Mouse (Mus musculus) embryonic facial prominence, embryonic 11.5 days (tissue): ENCODE data around the gene Ppa2. TPM values are rescaled to one million over a fixed set of nuclear protein-coding genes. Genes with fewer than 3 reads are reported as not detected.

Experiments
- ATAC-seq: fragments of 200-750 bp; cut with Nextera tagmentation; replicated peaks from 2 replicates; pipeline ENCODE4 v1.8.0; 2017; ENCODE audit warnings: low read depth; ENCODE audit not compliant: insufficient number of reproducible peaks, low FRiP score, low TSS enrichment
- DNase-seq: peaks from one replicate; pipeline ENCODE4 v3.0.0-alpha.2; 2015; ENCODE audit warnings: low spot score
- H3K27ac ChIP-seq: fragments of 300-500 bp; sonication (generic); replicated peaks from 2 replicates; pipeline ENCODE4 v1.5.1; 2014; ENCODE audit warnings: mild to moderate bottlenecking, low read depth, low read length, control low read depth
- H3K27me3 ChIP-seq: fragments of 300-500 bp; sonication (generic); 2 replicates; pipeline ENCODE4 v1.6.1; 2014; ENCODE audit warnings: mild to moderate bottlenecking, low read length, moderate library complexity, mixed read lengths; ENCODE audit not compliant: control insufficient read depth, insufficient read depth
- H3K36me3 ChIP-seq: fragments of 300-500 bp; sonication (generic); replicated peaks from 2 replicates; pipeline ENCODE4 v1.6.1; 2014; ENCODE audit warnings: low read depth, mild to moderate bottlenecking, low read length, moderate library complexity, mixed read lengths; ENCODE audit not compliant: control insufficient read depth, insufficient read depth
- H3K4me1 ChIP-seq: fragments of 300-500 bp; sonication (generic); 2 replicates; pipeline ENCODE4 v1.6.1; 2014; ENCODE audit warnings: low read length, mixed read lengths; ENCODE audit not compliant: control insufficient read depth, insufficient read depth
- H3K4me2 ChIP-seq: fragments of 300-500 bp; sonication (generic); 2 replicates; pipeline ENCODE4 v1.6.1; 2014; ENCODE audit warnings: low read depth, mild to moderate bottlenecking, control low read depth, low read length, moderate library complexity
- H3K4me3 ChIP-seq: fragments of 300-500 bp; sonication (generic); 2 replicates; pipeline ENCODE4 v1.5.1; 2014; ENCODE audit warnings: low read depth, low read length, control low read depth
- H3K9ac ChIP-seq: fragments of 300-500 bp; sonication (generic); replicated peaks from 2 replicates; pipeline ENCODE4 v1.6.1; 2014; ENCODE audit warnings: mild to moderate bottlenecking, control low read depth, low read length
- H3K9me3 ChIP-seq: fragments of 300-500 bp; sonication (generic); replicated peaks from 2 replicates; pipeline ENCODE4 v1.6.1; 2016; ENCODE audit warnings: mild to moderate bottlenecking, low read length, inconsistent platforms, mixed read lengths; ENCODE audit not compliant: control insufficient read depth
- WGBS: fragments of 180-500 bp; shearing (Covaris S2); extraction: QIAGEN DNeasy Blood & Tissue Kit; methylation state at CpG from one replicate; pipeline ENCODE4 v1.1.7; 2014; 5-methylcytosine and 5-hydroxymethylcytosine counted together
- polyA plus RNA-seq: library from polyadenylated mRNA; unstranded; fragments of >200 nt; fragmentation: Nextera tagmentation; extraction: Ambion mirVana; gene quantifications from 2 replicates; pipeline ENCODE4 v1.2.1, GENCODE M21; 2014

The Ppa2 gene
- polyA plus RNA-seq: 92.6 and 93.0 TPM in 2 replicates

DNA sequence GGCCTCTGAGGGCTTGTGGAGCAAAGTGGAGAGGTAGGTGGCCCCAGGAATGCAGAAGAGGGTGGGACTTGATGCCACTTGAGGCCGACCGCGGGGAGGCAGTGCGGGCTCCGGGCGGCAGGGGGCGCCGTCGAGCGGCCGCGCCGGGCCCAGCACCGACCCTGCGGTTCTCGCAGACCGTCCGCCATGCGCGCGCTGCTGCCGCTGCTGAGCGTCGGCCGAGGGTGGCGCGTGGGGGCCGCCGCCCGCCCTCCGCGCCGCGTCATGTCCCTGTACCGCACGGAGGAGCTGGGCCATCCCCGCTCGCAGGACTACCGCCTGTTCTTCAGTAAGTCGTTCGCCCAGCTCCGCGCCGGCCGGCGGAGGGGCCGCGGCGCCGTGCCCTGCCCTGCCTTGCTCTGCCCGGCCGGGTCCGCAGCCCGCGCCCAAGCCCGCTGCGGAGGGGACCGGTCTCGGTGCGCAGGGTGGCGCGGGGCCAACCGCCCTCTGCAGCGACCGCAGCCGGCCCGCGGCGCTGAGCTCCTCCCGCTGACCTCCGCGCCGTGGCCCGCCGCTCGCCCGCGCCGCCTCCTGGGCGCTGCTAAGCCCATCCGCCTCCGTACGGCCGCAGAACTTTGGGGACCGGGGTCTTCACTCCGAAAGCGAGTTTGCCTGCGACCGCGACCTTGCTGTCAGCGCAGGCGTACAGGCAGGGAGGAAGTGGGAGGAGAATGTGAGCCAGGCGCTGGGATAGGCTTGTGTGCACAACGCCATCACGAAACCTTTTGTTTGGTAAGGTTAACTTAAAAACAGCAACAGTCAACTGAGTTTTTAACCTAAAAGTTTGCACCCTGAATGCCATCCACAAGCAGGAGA, at the start of gene Ppa2:
Gene Ppa2 (plus strand): TSS at position 157 of the 855 bp plus-strand sequence.
- DNase-seq (peak; percentile 89), ATAC-seq (peak; percentile 93)
- Histone ChIP-seq H3K4me1 (no peaks in the 10 kb centered on the region), H3K9me3 (no peaks in the 10 kb centered on the region), H3K27ac (peak within 1 kb of the TSS; percentile 97), H3K4me3 (peak within 1 kb of the TSS; percentile 72), H3K4me2 (peak within 1 kb of the TSS; percentile 72), H3K9ac (peak within 1 kb of the TSS; percentile 95), H3K36me3 (no peaks in the 10 kb centered on the region), H3K27me3 (no peaks in the 10 kb centered on the region)
- under 1% methylated on average over 76 of the region's 95 CpGs for WGBS

GRCm38 (mm10) chr3:133271887-133272286, 38.0 kb upstream of the Ppa2 start:
- H3K4me2 ChIP-seq: no peak overlapping the region
- DNase-seq (peak; percentile 86), ATAC-seq (no peak)
- H3K4me1 ChIP-seq: no peaks in the 10 kb centered on the region
- H3K9me3 ChIP-seq: no peaks in the 10 kb centered on the region
- H3K9ac ChIP-seq: no peak overlapping the region
- H3K4me3 ChIP-seq: no peak overlapping the region
- 18% methylated on average over 3 of the region's 3 CpGs for WGBS
- H3K27me3 ChIP-seq: no peaks in the 10 kb centered on the region
- no peak overlapping the region for H3K27ac ChIP-seq
- no peaks in the 10 kb centered on the region for H3K36me3 ChIP-seq

DNA sequence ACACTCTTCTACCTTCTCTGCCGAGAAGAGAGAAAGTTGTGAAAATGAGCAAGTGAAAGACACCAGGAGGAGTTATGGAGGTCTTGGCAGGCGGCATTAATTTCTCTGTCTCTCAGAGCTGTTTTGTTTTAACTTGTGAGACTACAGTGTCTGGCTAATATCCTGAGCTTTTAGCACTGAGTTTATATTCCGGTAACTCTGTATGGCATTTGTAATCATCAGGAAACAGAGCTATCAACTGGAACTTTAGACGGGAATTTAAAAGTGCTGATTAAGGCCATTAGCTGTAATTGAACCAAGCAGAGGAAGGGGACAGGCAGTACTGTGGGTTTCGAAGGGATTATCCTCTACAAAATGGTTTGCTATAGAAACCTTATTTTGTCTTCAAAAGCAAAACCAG, 25.3 kb upstream of the Ppa2 start:
- H3K9ac ChIP-seq: no peak overlapping the region
- no peaks in the 10 kb centered on the region for H3K36me3 ChIP-seq
- no peaks in the 10 kb centered on the region for H3K27me3 ChIP-seq
- no peak overlapping the region for H3K27ac ChIP-seq
- no peak overlapping the region for H3K4me3 ChIP-seq
- no peak overlapping the region for H3K4me2 ChIP-seq
- 53% methylated on average over 5 of the region's 5 CpGs for WGBS
- H3K9me3 ChIP-seq: no peaks in the 10 kb centered on the region
- no peaks in the 10 kb centered on the region for H3K4me1 ChIP-seq
- ATAC-seq (no peak), DNase-seq (peak; percentile 7)

DNA sequence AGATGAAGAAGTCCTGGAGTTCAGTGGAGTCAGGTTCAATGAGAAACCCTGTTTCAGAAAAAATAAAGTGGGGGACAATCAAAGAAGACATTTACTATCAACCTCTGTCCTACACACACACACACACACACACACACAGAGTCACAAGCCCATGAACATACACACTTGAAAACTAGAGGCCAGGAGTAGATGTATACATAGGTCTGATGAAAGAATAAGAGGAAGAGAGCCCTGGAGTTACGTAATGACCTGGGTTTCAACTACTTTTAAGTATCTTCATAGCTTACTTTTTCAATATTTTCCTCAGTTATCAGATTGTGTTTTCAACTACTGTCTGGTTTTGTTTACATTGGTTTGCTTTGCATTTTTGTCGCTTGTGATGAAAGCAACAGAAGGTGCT, 21.1 kb upstream of the Ppa2 start:
- WGBS: 84% methylated on average over 2 of the region's 2 CpGs
- H3K9ac ChIP-seq: no peak overlapping the region

DNA sequence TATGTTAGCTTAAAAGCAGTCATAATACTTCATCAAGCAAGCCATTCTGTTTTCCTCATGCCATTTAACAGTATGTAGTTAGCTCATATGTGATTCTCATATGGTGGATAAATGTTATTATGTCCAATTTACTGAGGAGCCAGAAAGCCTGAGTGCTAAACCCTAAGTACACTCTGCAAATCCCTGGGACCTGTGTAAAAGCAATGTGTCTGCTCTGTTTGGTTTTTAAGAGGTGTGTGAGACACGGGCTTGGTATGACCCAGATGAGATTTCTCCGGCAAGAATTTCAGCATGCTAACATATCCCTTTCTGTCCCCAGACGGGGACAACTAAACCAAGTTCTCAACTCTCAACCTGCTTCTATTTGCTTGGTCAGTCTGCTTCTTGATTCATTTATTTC, 5.6 kb upstream of the Ppa2 start:
- H3K27me3 ChIP-seq: no peaks in the 10 kb centered on the region
- no peaks in the 10 kb centered on the region for H3K36me3 ChIP-seq
- no peaks in the 10 kb centered on the region for H3K4me1 ChIP-seq
- DNase-seq: no peak
- no peak overlapping the region for H3K4me2 ChIP-seq
- WGBS: 90% methylated on average over 3 of the region's 3 CpGs
- H3K4me3 ChIP-seq: no peak overlapping the region
- no peak overlapping the region for H3K9ac ChIP-seq
- H3K27ac ChIP-seq: no peak overlapping the region
- ATAC-seq: no peak
- no peaks in the 10 kb centered on the region for H3K9me3 ChIP-seq

More for the DNA sequence above, 21.1 kb upstream of the Ppa2 start:
- Histone ChIP-seq H3K4me3 (no peak overlapping the region), H3K9me3 (no peaks in the 10 kb centered on the region), H3K4me1 (no peaks in the 10 kb centered on the region), H3K27ac (no peak overlapping the region), H3K4me2 (no peak overlapping the region), H3K27me3 (no peaks in the 10 kb centered on the region), H3K36me3 (no peaks in the 10 kb centered on the region)
- no peak for DNase-seq
- ATAC-seq: no peak

- Histone ChIP-seq H3K4me2 (no peak overlapping the region), H3K36me3 (no peaks in the 10 kb centered on the region), H3K9ac (no peak overlapping the region), H3K27ac (no peak overlapping the region), H3K9me3 (no peaks in the 10 kb centered on the region), H3K4me3 (no peak overlapping the region), H3K4me1 (no peaks in the 10 kb centered on the region), H3K27me3 (no peaks in the 10 kb centered on the region)
- ATAC-seq (no peak), DNase-seq (no peak)
- WGBS: 94% methylated on average over 3 of the region's 3 CpGs
Observed at GRCm38 (mm10) chr3:133308361-133308760, 1.5 kb upstream of the Ppa2 start.

DNA sequence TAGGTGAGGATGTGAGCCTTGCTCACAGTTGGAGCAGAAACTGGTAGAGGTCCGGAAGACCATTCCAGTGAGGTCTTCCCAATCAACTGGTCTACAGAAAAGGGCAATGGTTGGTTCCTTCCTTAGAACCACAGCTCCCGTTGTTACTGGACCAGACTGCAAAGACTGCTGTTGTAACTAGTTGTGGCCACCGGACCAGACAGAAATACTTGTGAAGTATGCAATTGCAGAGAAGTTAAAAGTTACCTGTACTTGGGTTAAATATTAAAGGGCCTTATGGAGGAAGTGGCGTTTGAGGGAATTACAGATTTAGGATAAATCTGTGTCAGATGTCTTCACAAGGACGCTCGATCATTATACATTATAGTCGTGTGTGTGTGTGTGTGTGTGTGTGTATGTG, 551 bp upstream of the Ppa2 start:
- Histone ChIP-seq H3K4me1 (no peaks in the 10 kb centered on the region), H3K27ac (no peak overlapping the region), H3K9me3 (no peaks in the 10 kb centered on the region), H3K4me2 (no peak overlapping the region), H3K27me3 (no peaks in the 10 kb centered on the region), H3K4me3 (no peak overlapping the region), H3K9ac (no peak overlapping the region), H3K36me3 (no peaks in the 10 kb centered on the region)
- DNase-seq: no peak
- ATAC-seq: no peak
- 91% methylated on average over 7 of the region's 7 CpGs for WGBS

GRCm38 (mm10) chr3:133310809-133311179, 884 bp downstream of the Ppa2 start:
- peak overlapping the region; percentile 72 for H3K4me3 ChIP-seq
- no peaks in the 10 kb centered on the region for H3K27me3 ChIP-seq
- ATAC-seq (no peak; the same call in 1 of the 2 replicates), DNase-seq (no peak)
- no peaks in the 10 kb centered on the region for H3K9me3 ChIP-seq
- H3K4me2 ChIP-seq: peak overlapping the region; percentile 72
- no peaks in the 10 kb centered on the region for H3K36me3 ChIP-seq
- WGBS: 18% methylated on average over 14 of the region's 14 CpGs
- no peaks in the 10 kb centered on the region for H3K4me1 ChIP-seq
- peak overlapping the region; percentile 95 for H3K9ac ChIP-seq
- peak overlapping the region; percentile 97 for H3K27ac ChIP-seq
